Mouse (Mus musculus): ENCODE measurements at regions not wholly inside any gene's neighbourhood (a gene's known extent, or its start where the extent isn't known, plus 50 kb on each side); places are given as distances from the start of the nearest gene placed in this dataset.

GRCm38 (mm10) chr1:81818884-81819283 is 414.0 kb upstream of the Gm9747 start:
- Histone ChIP-seq H3K4me1 (ENCODE audit: control insufficient read depth, insufficient read depth, low read length) (no peaks in the 10 kb centered on the region), H3K27me3 (ENCODE audit: control insufficient read depth, insufficient read depth, low read depth, low read length) (no peaks in the 10 kb centered on the region), H3K27ac (ENCODE audit: low read length) (no peak overlapping the region), H3K4me3 (ENCODE audit: low read depth, low read length) (no peak overlapping the region), H3K9me3 (replicated peaks; ENCODE audit: control insufficient read depth, low read length, poor library complexity, severe bottlenecking) (no peaks in the 10 kb centered on the region), H3K9ac (ENCODE audit: low read depth, low read length) (no peak overlapping the region), H3K4me2 (ENCODE audit: low read length) (no peak overlapping the region), H3K36me3 (ENCODE audit: control insufficient read depth, insufficient read depth, low read length) (no peaks in the 10 kb centered on the region)
- no peak for ATAC-seq

- no peaks in the 10 kb centered on the region for H3K36me3 ChIP-seq (ENCODE audit: control insufficient read depth, insufficient read depth, low read length)
- no peak overlapping the region for H3K4me2 ChIP-seq (ENCODE audit: low read length)
- H3K9ac ChIP-seq (ENCODE audit: low read depth, low read length), result no peak overlapping the region
- 91% methylated on average over 3 of the region's 3 CpGs for WGBS
- H3K4me1 ChIP-seq (ENCODE audit: control insufficient read depth, insufficient read depth, low read length), result no peaks in the 10 kb centered on the region
- H3K4me3 ChIP-seq (ENCODE audit: low read depth, low read length), result no peak overlapping the region
- no peaks in the 10 kb centered on the region for H3K9me3 ChIP-seq (replicated peaks; ENCODE audit: control insufficient read depth, low read length, poor library complexity, severe bottlenecking)
- H3K27ac ChIP-seq (ENCODE audit: low read length), result no peak overlapping the region
- H3K27me3 ChIP-seq (ENCODE audit: control insufficient read depth, insufficient read depth, low read depth, low read length), result no peaks in the 10 kb centered on the region
- no peak for ATAC-seq
Observed at GRCm38 (mm10) chr1:81841966-81842365, 390.9 kb upstream of the Gm9747 start.

GRCm38 (mm10) chr1:81850462-81851144 is 382.3 kb upstream of the Gm9747 start:
- Histone ChIP-seq H3K36me3 (ENCODE audit: control insufficient read depth, insufficient read depth, low read length) (no peaks in the 10 kb centered on the region), H3K4me3 (ENCODE audit: low read depth, low read length) (no peak overlapping the region), H3K27me3 (ENCODE audit: control insufficient read depth, insufficient read depth, low read depth, low read length) (no peaks in the 10 kb centered on the region), H3K4me2 (ENCODE audit: low read length) (no peak overlapping the region), H3K4me1 (ENCODE audit: control insufficient read depth, insufficient read depth, low read length) (0 out of 2 replicates have a peak, but pooled peaks cover 2% of the 10 kb centered on the region), H3K9me3 (replicated peaks; ENCODE audit: control insufficient read depth, low read length, poor library complexity, severe bottlenecking) (no peaks in the 10 kb centered on the region), H3K9ac (ENCODE audit: low read depth, low read length) (no peak overlapping the region), H3K27ac (ENCODE audit: low read length) (no peak overlapping the region)
- 70% methylated on average over 6 of the region's 6 CpGs for WGBS
- peak; percentile 54; the same call in 1 of the 2 replicates for ATAC-seq

- WGBS, result 39% methylated on average over 2 of the region's 2 CpGs
Observed at GRCm38 (mm10) chr1:81859464-81859863, 373.4 kb upstream of the Gm9747 start.

GRCm38 (mm10) chr1:81864571-81864970 is 368.3 kb upstream of the Gm9747 start:
- Histone ChIP-seq H3K27ac (ENCODE audit: low read length) (no peak overlapping the region), H3K36me3 (ENCODE audit: control insufficient read depth, insufficient read depth, low read length) (no peaks in the 10 kb centered on the region), H3K4me2 (ENCODE audit: low read length) (no peak overlapping the region), H3K4me3 (ENCODE audit: low read depth, low read length) (no peak overlapping the region), H3K9me3 (replicated peaks; ENCODE audit: control insufficient read depth, low read length, poor library complexity, severe bottlenecking) (no peaks in the 10 kb centered on the region), H3K9ac (ENCODE audit: low read depth, low read length) (no peak overlapping the region), H3K4me1 (ENCODE audit: control insufficient read depth, insufficient read depth, low read length) (no peaks in the 10 kb centered on the region), H3K27me3 (ENCODE audit: control insufficient read depth, insufficient read depth, low read depth, low read length) (no peaks in the 10 kb centered on the region)
- ATAC-seq, result no peak
- WGBS, result 94% methylated on average over 3 of the region's 3 CpGs

More at GRCm38 (mm10) chr1:81859464-81859863, 373.4 kb upstream of the Gm9747 start:
- Histone ChIP-seq H3K4me3 (ENCODE audit: low read depth, low read length) (no peak overlapping the region), H3K9ac (ENCODE audit: low read depth, low read length) (no peak overlapping the region), H3K9me3 (replicated peaks; ENCODE audit: control insufficient read depth, low read length, poor library complexity, severe bottlenecking) (no peaks in the 10 kb centered on the region), H3K27me3 (ENCODE audit: control insufficient read depth, insufficient read depth, low read depth, low read length) (no peaks in the 10 kb centered on the region), H3K4me2 (ENCODE audit: low read length) (no peak overlapping the region), H3K27ac (ENCODE audit: low read length) (no peak overlapping the region), H3K36me3 (ENCODE audit: control insufficient read depth, insufficient read depth, low read length) (no peaks in the 10 kb centered on the region), H3K4me1 (ENCODE audit: control insufficient read depth, insufficient read depth, low read length) (no peaks in the 10 kb centered on the region)
- ATAC-seq, result no peak

GRCm38 (mm10) chr1:81886940-81887531 is 345.9 kb upstream of the Gm9747 start:
- no peak overlapping the region for H3K4me2 ChIP-seq (ENCODE audit: low read length)
- no peaks in the 10 kb centered on the region for H3K27me3 ChIP-seq (ENCODE audit: control insufficient read depth, insufficient read depth, low read depth, low read length)
- H3K9me3 ChIP-seq (replicated peaks; ENCODE audit: control insufficient read depth, low read length, poor library complexity, severe bottlenecking), result no peaks in the 10 kb centered on the region
- H3K27ac ChIP-seq (ENCODE audit: low read length), result no peak overlapping the region
- ATAC-seq, result no peak
- no peak overlapping the region for H3K4me3 ChIP-seq (ENCODE audit: low read depth, low read length)
- no peaks in the 10 kb centered on the region for H3K36me3 ChIP-seq (ENCODE audit: control insufficient read depth, insufficient read depth, low read length)
- H3K9ac ChIP-seq (ENCODE audit: low read depth, low read length), result no peak overlapping the region
- 84% methylated on average over 1 of the region's 1 CpGs for WGBS
- no peaks in the 10 kb centered on the region for H3K4me1 ChIP-seq (ENCODE audit: control insufficient read depth, insufficient read depth, low read length)

- no peaks in the 10 kb centered on the region for H3K27me3 ChIP-seq (ENCODE audit: control insufficient read depth, insufficient read depth, low read depth, low read length)
- H3K9me3 ChIP-seq (replicated peaks; ENCODE audit: control insufficient read depth, low read length, poor library complexity, severe bottlenecking), result no peaks in the 10 kb centered on the region
- H3K4me1 ChIP-seq (ENCODE audit: control insufficient read depth, insufficient read depth, low read length), result no peaks in the 10 kb centered on the region
- H3K36me3 ChIP-seq (ENCODE audit: control insufficient read depth, insufficient read depth, low read length), result no peaks in the 10 kb centered on the region
- H3K27ac ChIP-seq (ENCODE audit: low read length), result no peak overlapping the region
- no peak for ATAC-seq
- no peak overlapping the region for H3K9ac ChIP-seq (ENCODE audit: low read depth, low read length)
- H3K4me2 ChIP-seq (ENCODE audit: low read length), result no peak overlapping the region
- no peak overlapping the region for H3K4me3 ChIP-seq (ENCODE audit: low read depth, low read length)
- 86% methylated on average over 3 of the region's 3 CpGs for WGBS
Observed at GRCm38 (mm10) chr1:81897241-81897640, 335.7 kb upstream of the Gm9747 start.

- no peaks in the 10 kb centered on the region for H3K36me3 ChIP-seq (ENCODE audit: control insufficient read depth, insufficient read depth, low read length)
- H3K9me3 ChIP-seq (replicated peaks; ENCODE audit: control insufficient read depth, low read length, poor library complexity, severe bottlenecking), result no peaks in the 10 kb centered on the region
- no peak overlapping the region for H3K27ac ChIP-seq (ENCODE audit: low read length)
- H3K9ac ChIP-seq (ENCODE audit: low read depth, low read length), result no peak overlapping the region
- no peak overlapping the region for H3K4me2 ChIP-seq (ENCODE audit: low read length)
- WGBS, result 72% methylated on average over 7 of the region's 7 CpGs
- ATAC-seq, result no peak
- no peak overlapping the region for H3K4me3 ChIP-seq (ENCODE audit: low read depth, low read length)
- H3K4me1 ChIP-seq (ENCODE audit: control insufficient read depth, insufficient read depth, low read length), result no peaks in the 10 kb centered on the region
- H3K27me3 ChIP-seq (ENCODE audit: control insufficient read depth, insufficient read depth, low read depth, low read length), result no peaks in the 10 kb centered on the region
Observed at GRCm38 (mm10) chr1:81900843-81901242, 332.1 kb upstream of the Gm9747 start.

GRCm38 (mm10) chr1:81904056-81904455 is 328.9 kb upstream of the Gm9747 start:
- no peak for ATAC-seq
- no peaks in the 10 kb centered on the region for H3K36me3 ChIP-seq (ENCODE audit: control insufficient read depth, insufficient read depth, low read length)
- no peak overlapping the region for H3K9ac ChIP-seq (ENCODE audit: low read depth, low read length)
- H3K4me3 ChIP-seq (ENCODE audit: low read depth, low read length), result no peak overlapping the region
- H3K4me2 ChIP-seq (ENCODE audit: low read length), result no peak overlapping the region
- no peaks in the 10 kb centered on the region for H3K9me3 ChIP-seq (replicated peaks; ENCODE audit: control insufficient read depth, low read length, poor library complexity, severe bottlenecking)
- no peaks in the 10 kb centered on the region for H3K27me3 ChIP-seq (ENCODE audit: control insufficient read depth, insufficient read depth, low read depth, low read length)
- WGBS, result 80% methylated on average over 3 of the region's 3 CpGs
- no peak overlapping the region for H3K27ac ChIP-seq (ENCODE audit: low read length)
- no peaks in the 10 kb centered on the region for H3K4me1 ChIP-seq (ENCODE audit: control insufficient read depth, insufficient read depth, low read length)

Measured in midbrain, embryonic 16.5 days (tissue).